Mouse (Mus musculus): ENCODE measurements around the gene B3gat3. TPM values are rescaled to one million over a fixed set of nuclear protein-coding genes. Genes with fewer than 3 reads are reported as not detected.
A peak's percentile ranks its signal among the peaks of the same experiment; 100 is the strongest.

B3gat3 gene
- total RNA-seq, 2 experiments from 2014 or later, result 134 to 142 TPM

DNA sequence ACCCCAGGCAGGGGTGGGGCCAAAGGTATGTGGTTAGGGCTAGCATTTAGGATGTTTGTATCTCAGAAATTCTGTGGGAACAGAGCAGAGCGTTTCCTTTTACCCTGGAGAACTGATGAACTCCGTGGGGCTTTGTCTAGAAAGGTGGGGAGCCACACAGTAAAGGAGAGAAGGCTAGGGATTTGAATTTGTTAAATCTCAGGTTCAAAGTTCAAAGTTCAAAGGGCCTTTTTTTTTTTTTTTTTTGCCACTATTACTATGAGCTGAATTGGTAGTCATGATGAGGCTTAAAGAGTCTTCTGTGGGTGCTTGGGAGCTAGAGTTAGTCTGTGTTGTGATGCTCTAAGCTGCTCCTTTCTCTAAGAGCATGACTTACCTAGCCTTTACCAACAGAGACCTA, 16.6 kb downstream of the B3gat3 start:
- no peak for DNase-seq (ENCODE audit: low spot score in 2 of 2)
- intact Hi-C loops (cut with DNase I), result no loop called here

DNA sequence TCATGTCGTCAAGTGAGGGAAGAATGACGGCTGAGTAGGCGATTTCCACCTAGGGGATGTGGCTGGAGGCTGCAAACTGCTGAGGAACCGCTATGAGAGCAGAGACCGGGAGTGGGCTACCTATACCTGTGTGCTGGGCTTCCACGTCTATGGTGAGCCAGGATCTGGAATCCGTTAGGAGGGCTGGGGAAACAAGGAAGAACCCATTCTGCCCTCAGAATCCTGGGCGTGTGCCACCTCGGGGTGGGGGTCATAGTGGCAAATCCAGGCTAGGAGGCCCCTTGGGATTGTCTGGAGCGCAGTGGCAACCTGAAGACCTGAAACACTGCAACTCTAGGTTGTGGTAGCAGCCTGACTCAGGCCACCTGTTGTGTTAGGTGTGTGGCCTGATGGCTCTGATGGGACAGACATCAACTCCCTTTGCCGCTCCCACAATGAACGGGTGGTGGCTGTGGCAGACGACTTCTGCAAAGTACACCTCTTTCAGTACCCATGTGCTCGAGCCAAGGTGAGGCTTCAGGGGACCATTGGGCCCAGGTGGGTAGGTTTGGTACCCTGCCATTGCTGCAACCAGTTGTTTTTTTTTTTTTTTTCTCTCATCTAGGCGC, 20.5 kb downstream of the B3gat3 start:
- intact Hi-C loops (cut with DNase I), result no loop called here
- DNase-seq (ENCODE audit: low spot score in 2 of 2), result no peak

DNA sequence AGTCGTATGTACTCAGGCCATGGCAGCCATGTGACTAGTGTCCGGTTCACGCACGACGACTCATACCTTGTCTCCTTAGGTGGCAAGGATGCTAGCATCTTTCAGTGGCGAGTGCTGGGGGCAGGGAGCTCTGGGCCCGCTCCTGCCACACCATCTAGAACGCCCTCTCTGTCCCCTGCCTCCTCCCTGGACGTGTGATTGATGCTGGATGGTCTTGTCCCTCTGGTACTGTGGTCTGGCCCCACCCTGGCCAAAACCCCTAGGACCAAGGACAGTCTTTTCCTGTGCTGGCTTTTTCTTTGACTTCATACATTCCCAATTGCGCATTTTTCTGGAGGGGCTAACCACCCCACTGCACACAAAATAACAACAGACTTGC, 21.0 kb downstream of the B3gat3 start:
- intact Hi-C loops (cut with DNase I), result no loop called here

DNA sequence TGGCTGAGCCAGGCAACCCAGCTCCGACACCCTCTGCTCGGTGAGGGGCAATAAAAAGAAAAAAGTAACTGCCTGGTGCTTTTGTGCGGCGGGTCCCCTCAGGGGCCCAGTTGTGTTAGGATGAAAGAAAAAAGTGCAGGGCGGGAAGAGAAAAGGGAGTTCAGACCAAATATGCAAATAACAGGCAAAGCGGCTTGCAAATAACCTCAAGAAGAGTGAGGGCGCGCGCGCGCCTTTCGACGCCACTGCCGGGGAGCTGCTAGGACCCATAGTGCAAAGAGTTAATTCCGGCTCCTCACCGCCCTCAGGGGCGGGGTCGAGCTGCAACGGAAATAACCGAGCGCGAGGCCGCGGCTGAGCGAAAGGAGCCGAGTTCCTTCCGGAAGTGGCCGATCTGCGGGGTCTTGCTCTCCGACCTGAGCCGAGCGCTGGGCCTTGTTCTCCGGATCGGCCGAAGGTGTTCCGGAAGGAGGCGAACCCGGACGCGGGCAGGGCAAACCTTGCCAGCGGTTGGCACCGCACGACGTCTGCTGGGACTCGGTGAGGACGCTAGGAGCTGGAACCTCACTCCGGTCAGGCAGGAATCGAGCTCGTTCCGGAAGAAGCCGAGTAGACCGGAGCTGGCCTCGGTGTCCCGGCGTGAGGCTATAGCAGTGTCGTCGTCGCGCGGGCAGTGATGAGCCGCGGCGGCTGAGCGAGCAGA, 21.5 kb downstream of the B3gat3 start, which contains the start of gene Mta2:
Gene Mta2, plus strand, starts transcription at position 361 of the 703 bp plus-strand sequence.
- intact Hi-C loops (cut with DNase I), result no loop called here
- peak; percentile 95 to 96 for DNase-seq (ENCODE audit: low spot score in 2 of 2)

More for the DNA sequence above, 21.0 kb downstream of the B3gat3 start:
- DNase-seq (ENCODE audit: low spot score in 2 of 2), result no peak

DNA sequence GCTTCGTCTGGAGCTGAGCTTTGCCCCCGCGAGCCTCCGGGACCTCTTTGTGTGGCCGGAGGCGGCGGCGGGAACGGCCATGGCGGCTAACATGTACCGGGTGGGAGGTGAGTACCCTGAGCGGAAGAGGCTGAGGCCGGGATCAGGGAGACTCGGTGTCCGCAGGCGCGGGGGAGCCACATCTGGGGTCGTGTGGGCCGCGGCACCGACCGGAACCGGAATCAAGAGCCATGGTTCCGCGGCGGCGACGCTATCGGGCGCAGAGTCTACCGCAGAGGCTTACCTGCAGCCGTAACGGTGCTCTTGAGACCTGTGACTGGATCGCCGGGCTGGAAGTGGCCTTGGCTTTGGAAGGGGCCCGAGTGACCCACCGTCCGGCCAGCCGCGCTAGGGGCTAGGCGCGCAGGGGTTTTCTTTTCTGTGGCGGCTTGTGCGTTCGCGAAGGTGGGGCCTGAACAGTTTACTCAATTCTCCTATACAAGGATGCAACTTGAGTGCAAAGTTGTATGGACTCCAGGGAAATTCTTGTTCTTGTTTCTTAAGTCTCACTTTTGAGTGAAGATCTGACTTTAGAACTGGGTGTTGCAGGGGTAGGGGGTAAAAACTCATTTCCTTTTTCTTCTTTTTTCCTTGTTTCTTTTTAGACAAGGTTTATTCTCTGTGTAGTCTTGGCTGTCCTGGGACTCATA, 22.2 kb downstream of the B3gat3 start:
- peak in 1 of 2 experiments; percentile 59 for DNase-seq (ENCODE audit: low spot score in 2 of 2)
- intact Hi-C loops (cut with DNase I), result no loop called here

DNA sequence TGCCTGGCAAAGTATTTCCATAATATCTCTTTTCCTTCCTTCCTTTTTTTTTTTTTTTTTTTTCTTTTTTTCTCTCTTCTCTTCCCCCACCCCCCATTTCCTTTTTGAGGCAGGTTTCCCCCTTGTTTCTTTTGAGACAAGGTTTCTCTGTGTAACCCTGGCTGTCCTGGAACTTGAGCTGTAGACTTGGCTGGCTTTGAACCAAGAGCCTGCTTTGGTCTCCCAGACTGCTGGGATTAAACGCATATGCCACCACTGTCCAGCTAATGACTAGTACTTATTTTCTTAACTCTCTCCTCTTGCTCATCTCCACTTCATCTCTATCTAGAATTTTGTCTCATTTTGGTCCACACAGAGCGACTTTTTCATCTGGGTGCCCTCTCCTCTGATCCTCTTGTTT, 22.9 kb downstream of the B3gat3 start:
- intact Hi-C loops (cut with DNase I), result no loop called here
- no peak for DNase-seq (ENCODE audit: low spot score in 2 of 2)

DNA sequence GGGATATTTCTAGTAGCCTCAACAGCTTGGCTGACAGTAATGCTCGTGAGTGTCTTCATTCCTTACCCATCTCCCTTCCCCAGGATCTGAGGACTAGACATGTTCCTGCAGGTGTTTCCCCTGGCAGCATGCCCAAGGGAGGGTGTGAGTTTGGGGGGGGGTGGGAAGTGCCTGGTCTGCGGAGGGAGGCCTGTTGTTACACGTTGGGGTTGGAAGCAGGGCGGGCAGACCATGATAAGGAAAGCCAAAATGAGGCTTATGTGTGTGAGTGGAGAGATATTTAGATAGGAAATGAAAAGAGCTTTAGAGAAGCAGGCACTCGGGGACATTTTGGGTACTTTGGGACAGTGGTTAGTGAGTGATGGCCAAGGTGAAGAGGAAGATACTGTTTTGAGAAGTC, 23.9 kb downstream of the B3gat3 start:
- intact Hi-C loops (cut with DNase I), result no loop called here
- no peak for DNase-seq (ENCODE audit: low spot score in 2 of 2)

DNA sequence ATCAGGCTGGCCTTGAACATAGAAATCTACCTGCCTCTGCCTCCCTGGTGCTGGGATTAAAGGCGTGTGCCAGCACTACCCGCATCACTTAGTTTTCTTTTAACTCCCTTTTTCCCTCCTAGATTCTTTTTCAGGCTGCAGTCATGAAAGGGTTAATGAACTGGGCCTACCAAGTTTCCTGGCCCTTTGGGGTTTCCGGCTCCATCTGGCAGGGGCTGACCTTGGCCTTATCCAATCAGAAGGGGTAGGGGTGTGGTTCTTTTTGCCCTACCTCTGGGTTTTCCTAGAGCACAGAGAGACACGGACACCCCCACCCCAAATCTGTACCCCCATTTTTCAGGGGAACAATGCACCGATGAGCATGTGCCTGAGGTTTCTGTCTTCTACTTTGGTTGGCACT, 24.6 kb downstream of the B3gat3 start:
- intact Hi-C loops (cut with DNase I), result no loop called here
- DNase-seq (ENCODE audit: low spot score in 2 of 2), result peak in 1 of 2 experiments; percentile 44

DNA sequence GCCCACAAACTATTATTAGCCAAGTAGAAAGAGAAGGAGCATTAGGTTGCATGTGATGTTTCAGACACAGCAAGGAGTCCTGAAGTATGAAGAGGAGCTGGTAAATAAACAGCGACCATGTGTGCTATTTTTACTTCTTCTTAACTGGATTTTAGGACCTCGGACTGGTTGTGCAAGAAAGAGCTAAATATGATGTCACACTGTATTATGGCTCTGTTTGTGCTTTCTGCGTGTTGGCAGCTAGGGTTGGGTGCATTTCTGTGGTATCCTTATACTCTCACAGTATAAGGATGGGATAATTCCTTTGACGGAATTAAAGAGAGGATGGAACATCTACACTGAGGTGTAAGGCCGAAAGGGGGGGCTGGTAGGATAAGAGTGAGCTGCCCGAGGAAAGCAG, 25.1 kb downstream of the B3gat3 start:
- intact Hi-C loops (cut with DNase I), result no loop called here
- no peak for DNase-seq (ENCODE audit: low spot score in 2 of 2)

DNA sequence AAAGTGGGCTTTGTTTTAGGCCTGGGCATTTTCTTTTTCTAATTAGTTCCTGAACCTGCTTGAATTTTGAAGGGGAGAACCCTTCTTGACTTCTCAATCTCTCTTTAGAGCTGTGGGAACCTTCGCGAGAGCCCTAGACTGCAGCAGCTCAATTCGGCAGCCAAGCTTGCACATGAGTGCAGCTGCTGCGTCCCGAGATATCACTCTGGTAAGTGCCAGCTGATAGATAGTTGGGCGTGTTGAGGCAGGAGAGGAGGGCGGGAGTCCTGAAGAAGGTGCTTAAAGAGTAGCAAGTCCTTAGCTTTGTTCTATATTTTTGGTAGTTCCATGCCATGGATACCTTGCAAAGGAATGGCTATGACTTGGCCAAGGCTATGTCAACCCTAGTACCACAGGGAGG, 26.8 kb downstream of the B3gat3 start:
- DNase-seq (ENCODE audit: low spot score in 2 of 2), result no peak
- intact Hi-C loops (cut with DNase I), result no loop called here

DNA sequence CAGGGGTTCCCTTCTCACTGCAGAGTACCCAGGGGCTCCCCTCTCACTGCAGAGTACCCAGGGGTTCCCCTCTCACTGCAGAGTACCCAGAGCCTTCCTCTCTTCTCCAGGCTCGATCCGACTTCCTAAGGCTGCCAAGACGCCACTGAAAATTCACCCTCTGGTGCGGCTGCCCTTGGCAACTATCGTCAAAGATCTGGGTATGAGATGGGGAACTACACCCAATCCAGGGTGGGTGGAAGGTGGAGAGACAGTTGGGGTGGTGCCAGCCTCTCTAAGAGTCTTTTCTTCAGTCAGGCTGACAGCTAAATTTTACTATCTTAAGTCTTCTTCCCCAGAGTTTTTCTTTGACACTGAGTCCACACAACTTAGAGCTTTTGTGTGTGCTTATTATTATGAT, 30.0 kb downstream of the B3gat3 start:
- intact Hi-C loops (cut with DNase I), result loop anchor here (10.0 kb wide), 1 partner anchor 105 kb away; no protein-coding TSS in a partner anchor
- no peak for DNase-seq (ENCODE audit: low spot score in 2 of 2)

DNA sequence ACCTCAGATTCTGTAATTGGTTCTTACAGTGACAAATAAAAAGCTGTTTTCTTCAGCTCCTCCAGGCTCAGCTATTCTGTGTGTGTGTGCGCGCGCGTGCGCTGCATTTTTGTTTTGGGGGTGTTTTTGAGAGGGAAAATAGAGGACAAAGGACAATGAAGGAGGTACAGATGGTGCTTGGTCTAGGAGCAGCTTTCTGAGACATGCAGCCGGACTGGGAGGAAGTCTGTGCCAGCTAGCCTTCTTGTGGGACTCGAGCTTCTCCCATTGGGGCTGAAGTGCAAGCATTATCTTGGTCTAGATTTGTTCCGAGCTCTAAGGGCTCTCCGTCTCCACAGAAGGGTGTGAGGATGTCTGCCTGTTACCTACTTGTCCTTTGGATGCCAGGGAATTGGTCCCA, 32.1 kb downstream of the B3gat3 start:
- intact Hi-C loops (cut with DNase I), result loop anchor here (10.0 kb wide), 1 partner anchor 107 kb away; no protein-coding TSS in a partner anchor
- DNase-seq (ENCODE audit: low spot score in 2 of 2), result peak in 1 of 2 experiments; percentile 56

DNA sequence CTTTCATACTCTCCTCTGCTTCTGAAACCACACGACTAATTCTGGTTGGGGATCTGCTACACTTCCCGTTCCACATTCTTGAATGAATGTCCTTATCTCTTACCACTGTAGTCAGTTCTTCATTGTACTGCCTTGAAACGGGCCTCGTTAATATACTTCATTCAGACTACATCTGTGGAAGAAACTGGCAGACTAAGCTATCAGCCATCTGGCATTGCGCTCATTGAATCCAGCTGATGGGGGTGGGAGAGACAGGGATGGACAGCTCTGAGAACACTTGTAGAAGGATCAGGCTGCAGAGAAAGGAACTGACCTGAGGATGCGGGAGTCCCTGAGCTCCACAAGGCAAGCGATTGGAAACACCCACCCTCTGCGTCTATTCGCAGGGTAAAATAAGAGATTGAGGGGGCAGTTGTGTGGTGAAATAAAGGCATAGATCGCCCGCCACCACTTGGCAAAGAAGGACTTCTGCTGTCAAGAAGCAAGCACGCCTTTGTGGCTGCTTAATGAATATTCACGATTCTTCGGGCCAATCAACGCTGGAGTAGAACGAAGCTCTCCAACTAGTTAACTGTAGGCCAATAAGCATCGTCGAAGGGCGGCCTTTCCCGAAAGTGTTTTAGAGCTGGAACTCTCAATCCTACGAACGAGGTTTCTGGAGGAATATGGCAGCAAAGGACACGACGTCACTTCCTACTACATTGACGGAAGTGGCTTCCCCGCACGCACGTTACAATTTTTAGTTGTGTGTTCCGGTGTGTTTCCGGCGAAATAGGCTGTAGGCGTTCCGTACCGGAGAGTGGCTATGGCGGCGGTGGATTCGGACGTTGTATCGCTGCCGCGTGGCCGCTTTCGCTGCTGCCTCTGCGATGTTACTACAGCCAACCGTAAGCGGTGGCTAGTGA, 33.2 kb downstream of the B3gat3 start, which contains the start of gene Tut1:
Gene Tut1, plus strand, starts transcription at position 713 of the 905 bp plus-strand sequence.
- peak; percentile 96 to 98 for DNase-seq (ENCODE audit: low spot score in 2 of 2)
- intact Hi-C loops (cut with DNase I), result loop anchor here (10.0 kb wide), 1 partner anchor 109 kb away; no protein-coding TSS in a partner anchor

DNA sequence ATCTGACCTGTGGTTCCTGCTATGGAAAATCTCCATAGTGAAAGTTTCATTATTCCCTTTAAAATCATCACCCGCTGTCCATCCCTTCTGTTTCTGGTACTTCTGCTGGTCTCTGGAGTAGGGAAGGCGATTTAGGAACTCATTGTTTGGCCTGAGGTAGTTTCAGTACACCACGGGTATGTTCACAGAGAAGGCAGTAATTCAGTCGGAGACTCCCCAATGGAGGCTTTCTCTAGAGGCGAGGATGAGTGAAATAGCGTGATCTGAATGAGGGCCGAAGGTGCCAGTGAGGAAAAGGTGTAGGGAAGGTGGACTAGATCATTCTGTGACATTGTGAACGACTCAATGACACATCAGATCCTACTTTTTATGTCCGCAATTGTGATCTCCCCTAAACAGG, 34.0 kb downstream of the B3gat3 start:
- intact Hi-C loops (cut with DNase I), result loop anchor here (10.0 kb wide), 1 partner anchor 109 kb away; no protein-coding TSS in a partner anchor
- DNase-seq (ENCODE audit: low spot score in 2 of 2), result no peak

DNA sequence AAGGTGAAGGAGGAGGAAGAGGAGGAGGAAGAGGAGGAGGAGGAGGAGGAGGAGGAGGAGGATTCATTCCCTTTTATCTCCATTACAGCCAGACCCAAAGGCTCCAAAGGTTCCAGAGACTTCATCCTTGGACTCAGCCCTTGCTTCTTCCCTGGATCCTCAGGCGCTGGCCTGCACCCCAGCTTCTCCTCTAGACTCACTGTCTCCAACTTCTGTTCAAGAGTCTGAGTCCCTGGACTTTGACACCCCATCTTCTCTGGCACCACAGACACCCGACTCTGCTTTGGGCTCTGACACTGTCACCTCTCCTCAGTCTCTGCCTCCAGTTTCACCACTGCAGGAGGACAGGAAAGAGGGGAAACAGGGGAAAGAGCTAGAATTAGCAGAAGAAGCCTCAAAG, 42.1 kb downstream of the B3gat3 start:
- intact Hi-C loops (cut with DNase I), result no loop called here
- no peak for DNase-seq (ENCODE audit: low spot score in 2 of 2)

DNA sequence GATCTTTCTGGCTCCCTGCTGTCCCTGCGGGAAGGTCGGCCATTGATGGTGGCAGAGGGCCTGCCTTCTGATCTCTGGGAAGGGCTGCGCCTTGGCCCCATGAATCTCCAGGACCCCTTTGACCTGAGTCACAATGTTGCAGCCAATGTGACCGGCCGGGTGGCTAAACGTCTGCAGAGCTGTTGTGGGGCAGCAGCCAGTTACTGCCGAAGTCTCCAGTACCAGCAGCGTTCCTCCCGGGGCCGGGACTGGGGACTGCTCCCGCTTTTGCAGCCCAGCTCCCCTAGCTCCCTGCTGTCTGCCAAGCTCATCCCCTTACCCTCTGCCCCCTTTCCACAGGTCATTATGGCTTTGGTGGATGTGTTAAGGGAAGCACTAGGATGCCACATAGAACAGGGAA, 44.9 kb downstream of the B3gat3 start:
- intact Hi-C loops (cut with DNase I), result no loop called here
- DNase-seq (ENCODE audit: low spot score in 2 of 2), result no peak

DNA sequence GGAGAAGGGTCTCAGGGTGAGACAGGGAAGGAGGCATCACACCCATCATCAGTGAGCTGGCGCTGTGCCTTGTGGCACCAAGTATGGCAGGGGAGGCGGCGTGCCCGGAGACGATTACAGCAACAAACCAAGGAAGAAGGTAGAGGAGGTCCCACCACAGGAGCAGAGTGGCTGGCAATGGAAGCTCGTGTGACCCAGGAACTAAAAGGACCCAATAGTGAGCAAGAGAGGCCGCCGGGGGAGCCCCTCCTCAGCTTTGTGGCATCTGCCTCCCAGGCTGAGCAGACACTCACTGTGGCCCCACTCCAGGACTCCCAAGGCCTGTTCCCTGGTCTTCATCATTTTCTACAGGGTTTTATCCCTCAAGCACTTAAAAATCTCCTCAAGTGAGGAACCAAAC, 45.6 kb downstream of the B3gat3 start:
- no peak for DNase-seq (ENCODE audit: low spot score in 2 of 2)

DNA sequence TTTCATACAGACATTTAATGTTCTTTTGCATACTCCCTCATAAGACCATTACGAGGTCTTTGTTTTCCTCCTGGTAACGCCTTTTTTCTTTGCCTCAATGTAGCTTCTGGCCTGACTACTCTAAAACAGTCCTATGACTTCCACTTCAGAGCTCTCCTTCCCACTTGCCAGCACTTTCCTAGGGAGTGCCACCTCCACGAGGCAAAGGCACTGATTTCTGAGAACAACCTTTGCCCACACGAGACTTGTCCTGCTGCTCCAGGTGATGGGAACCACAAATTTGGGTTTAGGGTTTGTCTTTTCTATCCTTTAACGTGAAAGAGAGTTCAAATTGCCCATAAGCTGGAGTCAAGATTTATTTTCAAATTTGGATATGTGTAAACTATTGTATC, 46.0 kb downstream of the B3gat3 start:
- intact Hi-C loops (cut with DNase I), result no loop called here
- DNase-seq (ENCODE audit: low spot score in 2 of 2), result no peak

More for the DNA sequence above, 45.6 kb downstream of the B3gat3 start:
- intact Hi-C loops (cut with DNase I), result no loop called here

DNA sequence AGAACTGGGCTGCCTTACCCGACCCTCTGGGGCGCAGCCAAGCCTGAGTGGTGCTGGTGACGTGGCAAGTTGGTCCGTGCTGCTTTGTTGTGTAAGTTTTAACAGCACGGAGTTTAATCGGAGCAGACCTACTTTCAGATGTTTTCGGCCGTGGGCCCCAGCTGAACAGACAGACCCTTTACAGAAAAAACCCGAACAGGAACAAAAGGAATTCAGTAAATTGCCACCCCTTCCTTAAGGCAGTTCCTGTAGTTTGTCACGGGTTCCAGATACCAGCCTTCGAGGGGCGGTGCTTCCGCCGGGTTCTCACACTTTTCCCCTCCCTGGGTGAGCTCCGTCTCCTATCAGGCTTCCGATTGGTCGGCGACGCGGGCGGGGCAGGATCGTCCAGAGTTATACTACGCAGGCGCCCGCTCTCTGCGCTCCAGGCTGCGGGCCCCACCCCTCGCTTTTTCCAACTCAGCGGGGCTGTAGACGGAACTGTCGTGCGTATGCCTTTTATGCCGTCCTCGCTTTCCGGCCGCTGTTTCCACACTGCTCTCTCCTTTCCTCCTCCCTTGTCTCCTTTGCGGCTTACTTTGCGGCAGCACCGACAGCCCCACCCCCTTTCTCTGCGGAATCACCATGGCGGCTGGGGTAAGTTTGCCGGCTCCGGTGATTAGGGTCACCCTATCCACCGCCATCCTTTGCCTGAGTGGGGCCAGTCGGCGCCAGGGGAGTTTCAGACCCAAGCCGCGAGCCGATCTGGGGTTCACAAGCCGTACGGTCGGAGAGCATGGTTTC, 46.6 kb downstream of the B3gat3 start, which contains the start of gene Eef1g:
Gene Eef1g, plus strand, starts transcription at position 452 of the 783 bp plus-strand sequence.
- DNase-seq (ENCODE audit: low spot score in 2 of 2), result peak; percentile 99 to 100
- intact Hi-C loops (cut with DNase I), result no loop called here

All from left cerebral cortex, postnatal 14 days (tissue).